Mouse (Mus musculus) myocyte (in vitro differentiated cells): ENCODE results near the gene Flnc. TPM values are rescaled to one million over a fixed set of nuclear protein-coding genes. Genes with fewer than 3 reads are reported as not detected.

ENCODE experiments used
- H3K27me3 ChIP-seq: one replicate; pipeline ENCODE4 v1.6.1; 2011; ENCODE audit not compliant: control insufficient read depth, insufficient read depth, insufficient read length
- H3K36me3 ChIP-seq: one replicate; pipeline ENCODE4 v1.6.1; 2011; ENCODE audit not compliant: control insufficient read depth, insufficient read depth
- H3K4me2 ChIP-seq: one replicate; pipeline ENCODE4 v1.6.1; 2011; ENCODE audit warnings: low read depth, control low read depth
- H3K4me3 ChIP-seq: one replicate; pipeline ENCODE4 v1.5.1; 2011; ENCODE audit warnings: mild to moderate bottlenecking, control low read depth, moderate library complexity
- H3K79me2 ChIP-seq: one replicate; pipeline ENCODE4 v1.6.1; 2011; ENCODE audit not compliant: control insufficient read depth, insufficient read depth
- H3ac ChIP-seq: one replicate; pipeline ENCODE4 v1.6.1; 2011; ENCODE audit not compliant: control insufficient read depth, insufficient read length
- CEBPB ChIP-seq: IDR thresholded peaks from 2 replicates; pipeline ENCODE4 v1.6.1; 2011; ENCODE audit warnings: mild to moderate bottlenecking, moderate library complexity; ENCODE audit not compliant: poor library complexity, insufficient read depth, severe bottlenecking
- E2F4 ChIP-seq: IDR thresholded peaks from one replicate; pipeline ENCODE4 v1.6.1; 2011; ENCODE audit warnings: mild to moderate bottlenecking, control low read depth, moderate library complexity; ENCODE audit not compliant: insufficient read depth
- MAX ChIP-seq: IDR thresholded peaks from one replicate; pipeline ENCODE4 v1.6.1; 2011; ENCODE audit warnings: low read depth, mild to moderate bottlenecking, control low read depth
- MYOD1 ChIP-seq, 3 experiments: IDR thresholded peaks; one replicate each; pipeline ENCODE4 v1.6.1; 2011; ENCODE audit warnings: control low read depth in 2 of 3, low read depth in 2 of 3, mild to moderate bottlenecking in 2 of 3, moderate library complexity in 1 of 3; ENCODE audit not compliant: insufficient read length in 2 of 3, control insufficient read depth in 1 of 3
- MYOG ChIP-seq, 3 experiments: IDR thresholded peaks; one replicate each; pipeline ENCODE4 v1.6.1; 2011; ENCODE audit warnings: control low read depth in 2 of 3, low read depth in 2 of 3, mild to moderate bottlenecking in 2 of 3; ENCODE audit not compliant: insufficient read length in 2 of 3, control insufficient read depth in 1 of 3, insufficient read depth in 1 of 3
- POLR2A ChIP-seq: IDR thresholded peaks from one replicate; pipeline ENCODE4 v1.6.1; 2011; ENCODE audit warnings: low read depth, mild to moderate bottlenecking, control low read depth, moderate library complexity; ENCODE audit not compliant: insufficient read length
- POLR2AphosphoS2 ChIP-seq: IDR thresholded peaks from one replicate; pipeline ENCODE4 v1.6.1; 2011; ENCODE audit warnings: low read depth, control low read depth; ENCODE audit not compliant: insufficient read length
- REST ChIP-seq: IDR thresholded peaks from one replicate; pipeline ENCODE4 v1.6.1; 2011; ENCODE audit warnings: mild to moderate bottlenecking, control low read depth, moderate library complexity; ENCODE audit not compliant: insufficient read depth, insufficient read length
- SRF ChIP-seq: IDR thresholded peaks from one replicate; pipeline ENCODE4 v1.6.1; 2011; ENCODE audit warnings: low read depth; ENCODE audit not compliant: control insufficient read depth, insufficient read length
- TCF12 ChIP-seq: IDR thresholded peaks from one replicate; pipeline ENCODE4 v1.6.1; 2011; ENCODE audit warnings: mild to moderate bottlenecking, control low read depth; ENCODE audit not compliant: poor library complexity, insufficient read depth, severe bottlenecking
- TCF3 ChIP-seq: IDR thresholded peaks from one replicate; pipeline ENCODE4 v1.6.1; 2011; ENCODE audit warnings: low read depth, control low read depth; ENCODE audit not compliant: insufficient read length
- USF1 ChIP-seq: IDR thresholded peaks from one replicate; pipeline ENCODE4 v1.6.1; 2011; ENCODE audit warnings: low read depth, mild to moderate bottlenecking, control low read depth, moderate library complexity
- polyA plus RNA-seq: library from polyadenylated mRNA; unstranded; fragments of >200 nt; fragmentation: generic; extraction: Trizol; gene quantifications from one replicate; pipeline ENCODE4 v1.2.1, GENCODE M21; 2012; ENCODE audit warnings: missing spikeins

Gene Flnc
- polyA plus RNA-seq, 1 experiment = 268 TPM

GRCm38 (mm10) chr6:29391802-29392201, 41.3 kb upstream of the Flnc start:
- TF ChIP-seq USF1 (no peak), CEBPB (no peak), POLR2AphosphoS2 (no peak), MYOD1 (IDR thresholded peaks at IDR 0.05; ENCODE audit: control insufficient read depth in 1 of 3, insufficient read length in 2 of 3, low read depth in 2 of 3) (no peak), TCF3 (no peak), MAX (no peak), SRF (no peak), POLR2A (no peak), REST (no peak), E2F4 (no peak), MYOG (IDR thresholded peaks at IDR 0.05; ENCODE audit: control insufficient read depth in 1 of 3, insufficient read depth in 1 of 3, insufficient read length in 2 of 3, low read depth in 2 of 3) (no peak), TCF12 (no peak)
- no peaks in the 10 kb centered on the region for H3K79me2 ChIP-seq

GRCm38 (mm10) chr6:29394286-29394685, 38.8 kb upstream of the Flnc start:
- no peaks in the 10 kb centered on the region for H3K27me3 ChIP-seq
- no peak overlapping the region for H3K4me2 ChIP-seq
- TF ChIP-seq TCF3 (no peak), TCF12 (no peak), POLR2AphosphoS2 (no peak), MYOD1 (IDR thresholded peaks at IDR 0.05; ENCODE audit: control insufficient read depth in 1 of 3, insufficient read length in 2 of 3, low read depth in 2 of 3) (no peak), SRF (no peak)
- H3ac ChIP-seq = no peak overlapping the region
- H3K36me3 ChIP-seq = no peaks in the 10 kb centered on the region
- no peaks in the 10 kb centered on the region for H3K79me2 ChIP-seq
- H3K4me3 ChIP-seq = no peak overlapping the region

More at GRCm38 (mm10) chr6:29391802-29392201, 41.3 kb upstream of the Flnc start:
- no peaks in the 10 kb centered on the region for H3K36me3 ChIP-seq
- H3K27me3 ChIP-seq = no peaks in the 10 kb centered on the region
- no peak overlapping the region for H3K4me3 ChIP-seq
- H3K4me2 ChIP-seq = peak overlapping the region; percentile 42
- no peak overlapping the region for H3ac ChIP-seq

- H3K36me3 ChIP-seq = no peaks in the 10 kb centered on the region
- no peaks in the 10 kb centered on the region for H3K27me3 ChIP-seq
- peak within 1 kb of the TSS; percentile 90 for H3K4me2 ChIP-seq
- H3K4me3 ChIP-seq = peak within 1 kb of the TSS; percentile 41
- H3ac ChIP-seq = peak within 1 kb of the TSS; percentile 25
- TF ChIP-seq REST (no peak), MYOD1 (IDR thresholded peaks at IDR 0.05; ENCODE audit: control insufficient read depth in 1 of 3, insufficient read length in 2 of 3, low read depth in 2 of 3) (no peak), POLR2A (peak; percentile 55), USF1 (peak; percentile 52), CEBPB (no peak), MYOG (IDR thresholded peaks at IDR 0.05; ENCODE audit: control insufficient read depth in 1 of 3, insufficient read depth in 1 of 3, insufficient read length in 2 of 3, low read depth in 2 of 3) (no peak), MAX (no peak)
- no peaks in the 10 kb centered on the region for H3K79me2 ChIP-seq
Observed at GRCm38 (mm10) chr6:29395910-29396713, 36.9 kb upstream of the Flnc start, which contains the start of gene Ccdc136. Gene Ccdc136, plus strand, starts transcription at chr6:29396309.

GRCm38 (mm10) chr6:29396714-29397540, 36.1 kb upstream of the Flnc start:
- H3K4me3 ChIP-seq = peak overlapping the region; percentile 41
- H3K36me3 ChIP-seq = no peaks in the 10 kb centered on the region
- H3K27me3 ChIP-seq = no peaks in the 10 kb centered on the region
- H3K4me2 ChIP-seq = peak overlapping the region; percentile 90
- H3ac ChIP-seq = peak overlapping the region; percentile 25
- no peaks in the 10 kb centered on the region for H3K79me2 ChIP-seq
- TF ChIP-seq POLR2A = no peak
- no peak for TF ChIP-seq SRF
- no peak for TF ChIP-seq MAX
- no peak for TF ChIP-seq POLR2AphosphoS2
- TF ChIP-seq REST = no peak
- no peak for TF ChIP-seq MYOG (IDR thresholded peaks at IDR 0.05; ENCODE audit: control insufficient read depth in 1 of 3, insufficient read depth in 1 of 3, insufficient read length in 2 of 3, low read depth in 2 of 3)
- no peak for TF ChIP-seq TCF12
- TF ChIP-seq MYOD1 (IDR thresholded peaks at IDR 0.05; ENCODE audit: control insufficient read depth in 1 of 3, insufficient read length in 2 of 3, low read depth in 2 of 3) = no peak
- no peak for TF ChIP-seq CEBPB

GRCm38 (mm10) chr6:29397575-29397974, 35.5 kb upstream of the Flnc start:
- peak overlapping the region; percentile 41 for H3K4me3 ChIP-seq
- H3ac ChIP-seq = no peak overlapping the region
- H3K27me3 ChIP-seq = no peaks in the 10 kb centered on the region
- H3K36me3 ChIP-seq = no peaks in the 10 kb centered on the region
- no peaks in the 10 kb centered on the region for H3K79me2 ChIP-seq
- peak overlapping the region; percentile 90 for H3K4me2 ChIP-seq
- TF ChIP-seq SRF (no peak), USF1 (no peak), TCF3 (no peak), TCF12 (no peak), MYOG (IDR thresholded peaks at IDR 0.05; ENCODE audit: control insufficient read depth in 1 of 3, insufficient read depth in 1 of 3, insufficient read length in 2 of 3, low read depth in 2 of 3) (no peak), MYOD1 (IDR thresholded peaks at IDR 0.05; ENCODE audit: control insufficient read depth in 1 of 3, insufficient read length in 2 of 3, low read depth in 2 of 3) (no peak), REST (no peak), CEBPB (no peak), POLR2A (no peak), MAX (no peak), E2F4 (no peak), POLR2AphosphoS2 (no peak)
